Mouse (Mus musculus): ENCODE results near the gene Gm15448. TPM values are rescaled to one million over a fixed set of nuclear protein-coding genes. Genes with fewer than 3 reads are reported as not detected.
"Not testable (repeated sequence)": the region's sequence is repeated elsewhere in the genome, so short reads cannot be mapped to it uniquely, and the experiment has no call there.

Gene Gm15448
- total RNA-seq (2021) = not detected
- long read RNA-seq, experiment 1 = 0 reads
- long read RNA-seq, experiment 2 = 0 reads

GRCm38 (mm10) chr7:3825599-3825998 is at the start of gene Gm15448:
Gm15448 (minus strand) TSS chr7:3825687.
- not testable (repeated sequence) for DNase-seq (ENCODE audit: low spot score)

GRCm38 (mm10) chr7:3875032-3875431 is 49.5 kb upstream of the Gm15448 start:
- DNase-seq (ENCODE audit: low spot score) = not testable (repeated sequence)

GRCm38 (mm10) chr7:3844951-3845350 is 19.5 kb upstream of the Gm15448 start, which contains the start of gene Pira2:
Pira2 (minus strand) TSS chr7:3845051.
- DNase-seq (ENCODE audit: low spot score) = not testable (repeated sequence)

GRCm38 (mm10) chr7:3837854-3838253 is 12.4 kb upstream of the Gm15448 start:
- not testable (repeated sequence) for DNase-seq (ENCODE audit: low spot score)

- DNase-seq (ENCODE audit: low spot score) = not testable (repeated sequence)
Observed at GRCm38 (mm10) chr7:3830633-3831032, 5.1 kb upstream of the Gm15448 start.

GRCm38 (mm10) chr7:3811912-3812311 is 13.6 kb downstream of the Gm15448 start:
- DNase-seq (ENCODE audit: low spot score) = not testable (repeated sequence)

GRCm38 (mm10) chr7:3802935-3803334 is 22.6 kb downstream of the Gm15448 start:
- not testable (repeated sequence) for DNase-seq (ENCODE audit: low spot score)

GRCm38 (mm10) chr7:3799940-3800339 is 25.5 kb downstream of the Gm15448 start:
- not testable (repeated sequence) for DNase-seq (ENCODE audit: low spot score)

GRCm38 (mm10) chr7:3796286-3796685 is 29.2 kb downstream of the Gm15448 start:
- not testable (repeated sequence) for DNase-seq (ENCODE audit: low spot score)

Other genes with a start within 250 kb of the Gm15448 start
- not detected for gene Oscar, start 209.5 kb downstream of the Gm15448 start, total RNA-seq (2021)
- 1,000 to 10,000 TPM; 1,020 to 1,031 TPM for gene Ndufa3, start 208.3 kb downstream of the Gm15448 start, total RNA-seq (2021)
- gene Tfpt, start 195.8 kb downstream of the Gm15448 start, total RNA-seq (2021) = 10 to 100 TPM; 14.9 to 16.0 TPM
- gene Prpf31, start 195.7 kb downstream of the Gm15448 start, total RNA-seq (2021) = 10 to 100 TPM; 21.9 to 22.1 TPM
- 10 to 100 TPM; 16.3 to 18.5 TPM for gene Cnot3, start 180.4 kb downstream of the Gm15448 start, total RNA-seq (2021)
- 1 to 10 TPM; 4.6 to 5.6 TPM for gene Leng1, start 159.8 kb downstream of the Gm15448 start, total RNA-seq (2021)
- gene Tmc4, start 148.1 kb downstream of the Gm15448 start, total RNA-seq (2021) = under 1 TPM; 0.17 to 0.34 TPM
- gene Tsen34, start 132.8 kb downstream of the Gm15448 start, total RNA-seq (2021) = 10 to 100 TPM; 27.3 to 31.9 TPM
- gene Mboat7, start 132.2 kb downstream of the Gm15448 start, total RNA-seq (2021) = 1 to 10 TPM; 7.6 to 8.1 TPM
- 100 to 1,000 TPM; 415 to 437 TPM for gene Rps9, start 121.7 kb downstream of the Gm15448 start, total RNA-seq (2021)
- gene Pirb, start 105.3 kb downstream of the Gm15448 start, total RNA-seq (2021) = under 1 TPM; 0.57 to 0.74 TPM
- under 1 TPM; 0.07 to 0.12 TPM for gene Pira2, start 19.4 kb upstream of the Gm15448 start, total RNA-seq (2021)
- not detected for gene Gm14548, start 72.4 kb upstream of the Gm15448 start, total RNA-seq (2021)
- under 1 TPM; 0.09 to 0.28 TPM for gene Lilra6, start 89.8 kb upstream of the Gm15448 start, total RNA-seq (2021)
- gene Lair1, start 237.5 kb upstream of the Gm15448 start, total RNA-seq (2021) = under 1 TPM in 1 of 2 experiments, not detected in 1; 0.97 TPM

All from gastrocnemius, adult 18-20 months (tissue).